Mouse (Mus musculus): Measurements from ENCODE around the gene Siah2.
A peak's percentile ranks its signal among the peaks of the same experiment; 100 is the strongest.

Gene Siah2

DNA sequence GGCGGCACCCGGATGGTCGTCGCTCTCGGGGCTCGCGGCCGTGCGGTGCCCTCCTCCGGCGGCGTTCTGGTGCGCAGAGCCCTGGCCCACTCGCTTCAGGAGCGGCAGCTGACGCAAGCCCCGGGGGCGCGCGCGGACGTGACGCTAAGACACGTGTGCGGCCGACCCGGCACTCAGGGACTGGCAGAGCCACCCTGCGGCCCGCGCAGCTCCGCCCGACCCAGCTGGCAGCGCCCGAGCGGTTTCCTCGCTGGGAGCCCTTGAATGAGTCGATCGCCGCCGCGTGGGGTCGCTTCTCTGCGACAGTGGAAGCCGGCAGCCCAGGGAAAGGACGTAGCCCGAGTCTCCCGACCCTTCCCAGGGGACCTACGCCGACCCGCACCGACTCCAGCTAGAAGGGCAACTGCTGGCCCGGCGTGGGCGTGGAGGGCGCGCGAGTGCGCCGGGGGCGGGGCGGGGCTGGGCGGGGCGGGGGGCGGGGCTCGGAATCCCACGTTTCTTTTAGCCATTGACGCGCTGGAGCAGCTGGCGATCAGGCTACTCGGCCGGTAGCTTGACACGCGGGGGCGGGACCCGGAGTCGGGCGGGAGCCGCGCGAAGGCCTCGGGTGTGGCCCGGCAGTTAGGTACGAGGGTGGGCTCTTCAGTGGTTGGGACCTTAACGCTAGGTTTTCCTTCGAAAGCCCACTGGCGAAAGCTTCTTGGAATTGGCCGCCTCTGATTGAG, at the start of gene Siah2:
TSS of gene Siah2 (minus strand) at position 404 of the 725 bp plus-strand sequence.
- DNase-seq, result peak; percentile 92

DNA sequence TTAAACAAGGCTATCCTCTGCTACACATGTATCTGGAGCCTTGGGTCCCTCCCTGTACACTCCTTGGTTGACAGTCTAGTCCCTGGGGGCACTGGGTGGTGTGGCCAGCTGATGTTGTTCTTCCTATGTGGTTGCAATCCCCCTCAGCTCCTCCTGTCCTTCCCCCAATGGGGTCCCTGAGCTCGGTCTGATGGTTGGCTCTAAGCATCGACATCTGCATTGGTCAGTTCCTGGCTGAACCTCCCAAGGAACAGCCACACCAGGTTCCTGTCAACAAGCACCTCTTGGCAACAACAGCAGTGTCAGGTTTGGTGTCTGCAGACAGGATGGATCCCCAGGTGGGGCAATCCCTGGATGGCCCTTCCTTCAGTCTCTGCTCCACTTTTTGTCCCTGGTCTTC, 47.3 kb upstream of the Siah2 start:
- no peak for DNase-seq

DNA sequence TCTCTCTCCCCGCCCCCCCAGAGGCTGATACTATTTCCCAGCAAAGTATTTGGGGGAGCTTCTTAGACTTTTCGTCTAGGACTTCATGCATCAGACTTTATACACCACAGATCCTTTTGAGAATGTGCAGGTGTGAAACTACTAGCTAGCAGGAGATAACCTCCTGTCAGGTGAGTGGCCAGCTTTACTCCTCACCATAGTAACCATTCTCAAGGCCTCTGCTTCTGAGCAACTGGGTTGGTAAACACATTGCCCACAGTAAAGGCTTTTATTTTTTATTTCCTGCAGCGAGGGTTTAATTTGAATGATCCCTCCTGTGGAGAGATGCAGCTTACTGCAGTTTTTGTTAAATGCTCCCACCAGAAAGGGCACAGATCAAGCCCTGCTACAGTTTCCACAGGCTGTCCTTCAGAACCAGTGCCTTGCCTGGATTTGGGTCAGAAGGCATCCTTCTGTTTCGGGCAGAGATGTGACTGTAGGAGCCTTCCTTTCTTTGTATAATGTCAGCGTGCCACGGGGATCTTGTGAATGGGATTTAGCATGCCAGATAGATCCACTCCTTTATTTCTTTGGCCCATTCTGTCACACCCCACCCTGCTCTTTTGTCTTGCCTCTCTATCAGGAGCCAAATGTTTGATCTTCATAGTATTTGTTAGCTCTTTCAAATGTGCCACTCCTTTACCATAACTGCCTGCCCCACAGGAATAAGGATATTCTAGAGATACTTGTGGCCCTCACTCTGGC, 46.3 kb upstream of the Siah2 start:
- DNase-seq, result no peak

DNA sequence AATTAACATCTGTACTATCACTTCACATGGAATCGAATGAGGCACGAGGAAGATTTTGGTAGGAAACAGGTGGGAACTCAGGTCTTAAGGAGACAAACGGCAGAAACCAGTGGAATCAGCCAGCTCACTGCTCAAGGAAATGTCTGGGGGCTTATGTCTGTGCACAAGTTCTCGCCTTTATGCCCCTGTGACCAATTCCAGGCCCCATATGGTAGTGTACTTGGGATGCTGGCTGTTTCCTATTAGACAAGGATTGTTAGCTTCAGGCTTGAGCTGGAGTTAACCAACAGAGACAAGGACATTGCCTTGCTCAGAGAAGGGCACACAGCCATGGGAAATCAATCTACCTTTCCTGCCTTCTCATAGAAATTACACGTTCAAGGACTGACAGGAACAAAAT, 39.3 kb upstream of the Siah2 start:
- no peak for DNase-seq

DNA sequence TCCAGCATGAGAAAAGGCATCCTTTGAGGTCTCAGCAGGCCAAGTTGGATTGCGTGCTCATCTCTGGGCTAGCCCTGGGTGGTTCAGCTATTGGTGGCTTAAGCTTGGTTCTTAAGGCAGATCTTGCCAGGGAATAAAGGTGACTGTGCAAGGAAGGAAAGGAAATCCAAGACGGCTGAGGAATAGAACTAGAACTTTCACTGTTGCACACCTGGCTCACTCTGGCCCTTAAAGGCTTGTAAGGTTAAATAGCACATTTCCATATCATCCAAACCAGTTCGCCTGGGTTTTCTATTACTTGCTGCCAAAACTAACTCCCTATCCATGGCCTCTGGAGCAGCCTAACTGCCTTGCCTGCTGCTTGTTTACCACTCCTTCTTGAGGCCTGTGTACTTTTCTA, 38.4 kb upstream of the Siah2 start:
- DNase-seq, result no peak

DNA sequence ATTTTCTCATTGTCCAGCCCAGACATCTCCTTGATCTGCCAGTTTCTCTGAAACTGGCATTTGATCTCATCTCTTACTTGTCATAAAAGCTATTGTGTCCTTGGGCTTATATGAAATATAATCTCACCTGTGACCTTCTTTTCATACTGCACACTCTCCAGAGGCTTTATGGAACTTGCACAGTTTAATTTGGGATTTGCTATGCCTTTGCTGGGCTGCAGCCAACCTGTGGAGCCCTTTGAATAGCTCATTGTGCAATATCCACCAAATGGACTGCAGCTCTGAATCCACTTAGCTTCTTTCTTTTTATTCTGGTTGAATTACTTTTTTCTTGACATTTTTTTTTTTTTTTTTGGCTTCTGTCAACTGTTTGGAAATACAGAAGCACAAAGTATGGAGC, 37.3 kb upstream of the Siah2 start:
- DNase-seq, result no peak

DNA sequence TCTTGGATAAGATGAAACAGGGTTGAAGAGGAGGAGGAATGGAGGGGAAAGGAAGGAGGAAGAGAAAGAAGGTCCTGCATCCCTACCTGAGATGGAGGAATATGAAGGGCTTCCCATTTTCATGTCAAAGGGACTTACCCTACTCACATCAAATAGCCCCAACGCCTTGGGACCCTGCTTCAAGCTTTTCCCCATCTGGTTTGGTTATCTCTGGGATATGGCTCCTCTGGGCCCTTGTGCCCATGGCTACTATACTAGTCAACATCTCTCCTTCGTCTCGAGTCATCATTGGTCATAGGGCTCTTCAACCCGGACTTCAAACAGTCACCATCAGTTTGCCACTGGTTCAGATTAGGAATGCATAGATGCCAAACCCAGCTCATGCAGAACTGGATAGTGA, 35.4 kb upstream of the Siah2 start:
- DNase-seq, result no peak

DNA sequence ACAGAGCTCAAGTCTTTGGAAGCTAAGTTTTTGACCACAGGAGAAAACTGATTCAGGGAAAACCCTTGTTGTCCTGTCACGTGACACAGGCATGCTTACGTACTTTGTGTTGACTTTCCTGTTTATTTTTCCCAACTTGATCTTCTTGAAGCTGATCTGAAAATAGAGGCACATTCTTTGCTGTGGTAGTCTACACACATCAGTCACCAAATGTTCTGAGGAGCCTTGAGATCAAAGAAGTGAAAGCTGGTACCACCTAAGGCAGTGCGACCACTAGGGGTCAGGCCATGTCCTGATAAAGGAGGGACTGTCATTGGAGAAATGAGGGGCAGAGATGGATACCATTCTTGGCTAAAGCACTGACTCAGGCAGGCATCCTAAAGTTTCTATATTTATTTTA, 34.8 kb upstream of the Siah2 start:
- peak; percentile 57 for DNase-seq

DNA sequence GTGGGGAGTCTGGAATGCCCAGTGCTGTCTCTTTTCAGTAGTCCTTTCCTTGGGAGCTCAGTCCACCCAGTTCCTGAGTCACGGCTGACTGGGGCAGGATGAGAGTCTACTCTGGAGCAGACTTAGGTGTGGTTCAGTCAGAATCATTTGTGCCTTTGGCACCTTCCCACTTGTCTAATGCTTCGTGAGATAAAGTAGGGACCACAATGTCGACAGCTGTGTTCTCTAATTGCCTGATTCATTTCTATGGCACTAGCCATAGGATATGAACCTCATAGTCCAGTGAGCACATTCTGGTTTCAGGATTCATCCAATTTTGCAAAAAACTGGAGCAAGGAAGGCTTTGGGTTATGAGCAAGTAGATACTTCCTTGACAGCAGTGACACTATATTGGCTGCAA, 34.2 kb upstream of the Siah2 start:
- no peak for DNase-seq

DNA sequence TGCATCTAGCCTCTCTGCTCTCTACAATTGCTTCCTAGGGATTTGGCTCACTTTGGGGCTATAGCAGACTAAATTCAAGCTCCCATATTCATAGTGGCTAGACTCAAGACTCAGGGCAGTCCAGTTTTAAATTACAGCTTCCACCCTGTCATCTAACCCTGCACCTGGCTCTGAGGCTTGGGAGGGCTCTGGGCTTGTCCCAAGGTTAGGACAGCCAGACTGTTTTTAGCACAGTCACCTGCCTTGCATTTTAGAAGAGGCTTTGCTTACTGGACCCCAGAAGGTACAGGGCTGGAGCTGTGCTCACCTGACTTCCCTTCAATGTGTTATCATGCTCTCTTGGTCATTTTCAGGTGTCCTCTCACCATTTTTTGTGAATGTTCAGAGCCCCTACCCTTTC, 32.6 kb upstream of the Siah2 start:
- no peak for DNase-seq

DNA sequence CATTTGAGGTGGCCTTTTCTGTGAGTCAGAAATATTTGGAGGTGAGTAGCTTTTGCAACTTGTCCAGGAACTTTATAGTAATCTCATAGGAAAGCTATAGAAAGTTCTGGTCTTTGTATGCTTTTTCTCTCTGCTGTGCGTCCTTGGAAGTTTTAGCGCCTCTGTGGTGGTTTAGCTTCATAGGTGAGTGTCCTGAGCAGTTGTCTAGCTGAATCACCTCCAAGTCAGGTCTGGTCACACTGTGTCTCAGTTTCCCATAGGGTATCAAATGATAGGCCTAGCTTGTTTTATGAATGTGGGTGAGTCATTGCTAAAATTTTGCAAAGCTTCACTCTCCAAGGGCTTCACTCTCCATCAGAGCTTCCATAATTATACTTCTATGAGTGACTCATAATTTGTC, 31.5 kb upstream of the Siah2 start:
- DNase-seq, result no peak

DNA sequence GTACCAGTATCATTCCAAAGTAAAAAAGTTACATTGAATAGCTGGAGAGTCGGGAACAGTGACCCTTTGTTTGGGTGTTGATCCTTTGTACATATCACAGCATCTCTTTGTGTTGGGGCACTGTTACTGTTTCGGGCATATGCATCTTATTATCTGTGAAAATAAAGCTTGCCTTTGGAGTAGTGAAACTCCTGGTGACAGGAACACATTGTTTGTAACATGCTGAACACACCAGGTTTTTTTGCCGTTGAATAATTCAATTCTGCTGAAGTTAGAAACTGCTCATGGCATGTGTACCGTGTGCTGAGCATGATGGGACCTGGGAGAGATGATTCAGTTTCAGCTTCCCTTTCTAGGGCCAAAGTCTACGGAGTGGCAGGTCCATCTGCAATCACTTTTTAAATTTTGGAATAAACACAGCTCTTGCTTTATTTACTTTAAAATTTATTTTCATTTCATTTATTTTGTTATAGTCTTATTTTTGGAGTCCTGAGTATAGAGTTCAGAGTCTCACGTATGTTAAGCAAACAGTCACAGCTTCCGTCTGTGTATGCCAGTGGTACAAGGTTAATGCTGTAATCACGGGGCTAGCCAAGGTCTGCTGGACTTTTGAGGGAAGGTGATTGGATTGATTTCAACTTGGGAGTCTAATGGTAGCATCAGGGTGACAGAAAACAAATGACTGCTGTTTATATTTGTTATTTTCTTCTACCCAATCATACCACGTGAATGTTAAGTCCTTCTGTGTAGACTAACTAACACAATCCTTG, 27.4 kb upstream of the Siah2 start:
- DNase-seq, result no peak

DNA sequence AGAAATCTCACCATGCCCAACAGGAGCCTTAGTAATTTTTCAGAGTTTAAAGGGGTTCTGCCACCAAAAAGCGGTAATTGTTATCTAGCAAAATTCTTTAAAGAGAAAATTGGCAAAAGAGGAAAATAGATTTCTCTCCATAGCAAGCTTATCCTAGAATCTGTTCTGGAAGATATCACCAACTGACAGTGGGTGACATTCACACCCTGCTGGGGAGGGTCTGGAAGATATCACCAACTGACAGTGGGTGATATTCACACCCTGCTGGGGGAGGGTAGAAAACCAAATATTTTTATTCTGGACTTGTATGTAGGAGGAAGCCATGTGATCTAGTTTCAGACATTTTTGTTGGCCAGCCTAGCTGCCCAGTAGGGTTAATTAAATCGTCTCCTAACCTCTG, 24.5 kb upstream of the Siah2 start:
- no peak for DNase-seq

DNA sequence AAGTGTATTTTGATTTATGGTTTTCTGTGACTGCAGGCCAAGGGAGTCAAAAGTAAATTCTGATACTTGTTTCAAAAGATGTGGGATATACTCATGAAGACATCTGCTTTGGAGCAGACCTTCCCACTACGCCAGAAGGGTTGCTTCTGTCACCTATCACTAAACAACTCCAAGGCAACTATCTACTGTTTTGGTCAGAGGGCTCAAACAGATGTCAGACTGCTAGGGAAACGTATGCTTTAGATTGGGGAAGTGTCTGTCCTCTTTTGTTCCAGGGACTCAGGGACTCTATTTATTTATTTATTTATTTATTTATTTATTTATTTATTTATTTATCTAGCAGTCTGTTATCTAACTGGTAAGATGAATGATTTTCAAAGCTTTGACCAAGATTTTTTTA, 22.6 kb upstream of the Siah2 start:
- DNase-seq, result no peak

DNA sequence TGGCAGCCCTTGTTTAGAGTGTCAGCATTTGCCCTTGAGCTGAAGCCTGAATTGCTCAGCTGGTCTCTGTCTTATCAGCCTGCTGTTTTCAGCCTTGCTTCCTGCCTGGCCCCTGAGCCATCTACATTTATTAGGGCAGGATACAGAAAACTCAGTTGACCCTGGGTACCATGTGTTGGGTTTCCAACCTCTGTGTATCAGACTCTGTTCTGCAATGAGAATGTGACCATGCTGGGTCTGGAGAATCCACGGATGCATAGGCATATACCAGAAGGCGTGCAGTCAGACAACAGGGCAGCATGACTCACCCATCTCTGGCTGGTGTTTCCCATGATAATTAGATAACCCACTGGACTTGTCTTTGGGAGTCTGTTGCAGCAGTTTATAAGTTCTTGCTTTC, 21.8 kb upstream of the Siah2 start:
- DNase-seq, result no peak

DNA sequence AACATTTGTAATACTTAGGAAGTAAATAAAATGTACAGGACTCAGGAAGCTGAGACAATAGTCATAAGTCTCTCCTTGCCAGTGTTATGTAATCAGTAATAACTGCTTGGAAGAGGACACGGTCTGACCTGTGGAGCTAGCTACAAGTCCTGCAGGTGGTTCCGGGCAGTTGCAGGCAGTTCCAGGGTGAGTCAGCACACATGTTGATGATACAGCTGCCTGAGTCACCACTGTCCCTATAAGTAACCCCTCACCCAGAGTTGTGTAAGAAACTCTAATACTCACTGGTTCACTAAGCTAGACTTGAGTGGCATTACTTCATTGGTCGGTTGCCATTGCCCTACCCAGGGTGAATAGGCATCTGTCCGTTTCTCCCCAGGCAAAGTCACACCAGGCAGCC, 21.0 kb upstream of the Siah2 start:
- no peak for DNase-seq

DNA sequence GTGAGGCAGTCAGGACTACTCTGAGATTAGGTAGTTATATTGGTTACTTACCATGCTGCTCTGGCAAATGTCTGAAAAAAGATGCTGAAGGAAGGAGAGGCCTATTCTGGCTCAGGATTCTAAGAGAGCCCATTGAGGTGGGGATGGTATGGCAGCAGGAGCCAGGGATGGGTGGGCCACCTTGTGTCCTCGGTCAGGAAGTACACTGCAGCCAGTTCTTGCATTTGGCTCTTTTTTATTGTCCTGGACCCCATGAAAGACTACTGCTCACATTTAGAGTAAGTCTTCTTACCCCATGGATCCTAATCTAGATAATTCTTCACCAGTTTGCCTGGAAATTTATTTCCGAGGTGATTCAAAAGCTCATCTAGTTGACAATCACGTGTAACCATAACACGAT, 12.3 kb upstream of the Siah2 start:
- DNase-seq, result no peak

DNA sequence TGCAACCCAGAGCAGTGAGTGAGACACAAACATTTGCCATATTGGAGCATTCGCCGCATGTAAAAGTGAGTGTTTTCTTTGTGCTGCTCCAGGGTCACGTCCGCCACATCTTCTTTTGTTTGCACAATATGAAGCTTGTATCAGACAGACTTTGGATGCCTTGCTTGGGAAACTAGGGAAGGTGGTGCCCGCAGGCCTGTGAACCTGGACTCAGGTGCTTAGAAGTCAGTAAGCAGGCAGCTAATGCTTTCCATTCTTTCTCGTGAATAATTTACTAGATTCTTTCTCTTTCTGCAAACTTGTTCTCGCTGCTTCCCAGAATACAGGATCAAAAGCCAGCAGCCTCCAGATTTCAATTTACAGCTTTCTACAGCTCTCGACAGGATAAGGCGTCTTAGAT, 11.5 kb upstream of the Siah2 start:
- DNase-seq, result no peak

DNA sequence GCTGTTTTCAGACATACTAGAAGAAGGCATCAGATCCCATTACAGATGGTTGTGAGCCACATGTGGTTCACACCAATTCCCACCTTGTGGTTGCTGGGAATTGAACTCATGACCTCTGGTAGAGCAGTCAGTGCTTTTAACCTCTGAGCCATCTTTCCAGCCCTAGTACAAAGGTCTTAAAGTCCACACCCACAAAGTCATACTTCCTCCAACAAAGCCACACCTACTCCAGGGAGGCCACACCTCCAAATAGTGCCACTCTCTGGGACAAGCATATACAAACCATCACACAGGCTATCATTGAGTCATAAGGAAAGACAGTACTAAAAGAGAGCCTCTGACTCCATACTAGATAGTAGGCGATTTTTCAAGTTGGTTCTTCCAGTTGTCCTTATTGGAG, 10.1 kb upstream of the Siah2 start:
- DNase-seq, result no peak

DNA sequence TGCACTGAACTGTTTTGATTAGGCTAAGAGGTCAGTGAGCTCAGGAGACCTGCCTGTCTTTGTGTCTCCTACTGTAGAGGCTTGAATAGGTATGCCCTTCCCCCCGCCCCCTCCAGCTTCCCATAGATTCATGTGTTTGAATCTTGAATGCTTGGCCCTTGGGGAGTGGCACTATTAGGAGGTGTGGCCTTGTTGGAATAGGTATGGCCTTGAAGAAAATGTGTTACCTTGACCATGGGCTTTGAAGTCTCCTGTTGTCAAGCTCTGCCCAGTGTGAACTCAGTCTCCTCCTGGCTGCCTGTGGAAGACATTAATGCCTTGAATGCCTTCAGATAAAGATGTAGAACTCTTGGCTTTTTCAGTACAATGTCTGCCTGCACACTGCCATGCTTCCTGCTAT, 9.2 kb upstream of the Siah2 start:
- DNase-seq, result no peak

DNA sequence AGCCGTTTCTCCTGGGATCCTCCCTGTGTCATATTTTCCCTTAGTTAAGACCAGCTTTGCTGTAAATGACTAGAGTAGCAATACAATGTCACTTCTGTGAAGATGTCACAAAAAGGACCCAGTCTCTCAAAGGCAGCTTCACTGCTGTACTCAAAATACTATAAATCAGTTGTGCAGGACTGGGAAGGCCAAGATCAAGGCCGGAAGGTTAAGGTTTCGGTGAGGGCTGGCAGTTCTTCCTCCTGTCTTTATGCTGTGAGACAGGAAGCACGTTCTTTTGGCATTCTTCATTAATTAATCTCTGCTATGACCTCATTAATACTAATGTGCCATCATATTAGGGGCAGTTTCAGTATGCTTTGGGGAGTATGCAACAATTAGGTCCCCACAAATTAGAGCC, 5.7 kb upstream of the Siah2 start:
- no peak for DNase-seq

DNA sequence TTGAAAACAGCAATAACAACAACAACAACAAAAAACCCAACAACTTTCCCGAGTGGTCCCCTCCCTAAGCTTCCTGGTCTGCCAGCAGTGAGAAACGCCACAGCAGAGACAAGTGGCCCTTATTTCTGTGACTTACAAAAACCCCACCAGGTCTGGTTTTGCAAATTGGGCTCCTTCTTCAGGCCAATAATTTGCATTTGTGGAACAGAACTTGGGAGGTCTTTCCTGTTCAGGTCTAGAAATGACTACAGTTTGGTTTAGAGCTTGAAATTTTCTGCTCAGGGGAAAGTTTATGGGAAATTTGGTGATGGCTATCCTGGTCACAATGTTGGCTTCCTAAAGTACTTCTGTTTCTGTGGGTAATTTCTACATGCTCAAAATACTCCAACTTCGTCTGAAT, 4.6 kb upstream of the Siah2 start:
- no peak for DNase-seq

DNA sequence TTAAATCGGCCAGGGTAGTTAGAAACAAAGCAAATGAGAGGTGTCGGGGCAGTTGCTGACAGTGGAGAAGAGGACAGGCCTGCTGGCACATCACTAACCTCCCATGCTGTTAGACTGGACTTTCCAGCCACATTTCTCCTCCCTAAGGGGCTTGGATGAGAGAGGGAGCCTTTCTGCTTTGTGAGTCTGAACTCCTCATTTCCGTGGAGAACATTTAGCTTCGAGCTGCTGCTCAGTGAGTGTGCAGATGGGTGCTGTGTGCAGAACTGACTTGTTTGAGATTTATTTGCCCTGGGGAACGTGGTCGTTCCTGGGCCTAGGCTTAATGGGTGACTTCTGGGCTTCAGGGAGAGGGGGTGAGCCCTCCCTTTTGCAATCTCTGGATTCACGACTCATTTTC, 3.3 kb upstream of the Siah2 start:
- no peak for DNase-seq

DNA sequence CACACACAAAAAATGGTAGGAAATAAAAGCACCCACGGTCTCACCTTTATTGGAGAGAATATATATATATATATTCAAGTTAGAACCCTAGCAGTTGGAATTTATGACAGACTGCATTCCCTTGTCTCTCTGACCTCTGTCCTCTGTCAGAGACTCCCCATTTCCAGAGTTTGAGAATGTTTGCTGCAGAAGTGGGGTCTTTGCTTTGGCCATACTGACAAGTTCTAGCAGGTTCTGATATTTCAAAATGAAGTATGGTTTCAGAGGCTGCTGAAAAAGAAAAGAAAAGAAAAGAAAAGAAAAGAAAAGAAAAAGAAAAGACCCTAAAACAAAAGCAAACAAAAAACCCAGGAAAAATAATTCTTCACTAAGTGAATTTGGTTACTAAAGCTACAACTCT, 2.8 kb upstream of the Siah2 start:
- no peak for DNase-seq

All from cerebellum, adult 11 months (tissue).